Mouse (Mus musculus): ENCODE data around the gene Heyl.

DNA sequence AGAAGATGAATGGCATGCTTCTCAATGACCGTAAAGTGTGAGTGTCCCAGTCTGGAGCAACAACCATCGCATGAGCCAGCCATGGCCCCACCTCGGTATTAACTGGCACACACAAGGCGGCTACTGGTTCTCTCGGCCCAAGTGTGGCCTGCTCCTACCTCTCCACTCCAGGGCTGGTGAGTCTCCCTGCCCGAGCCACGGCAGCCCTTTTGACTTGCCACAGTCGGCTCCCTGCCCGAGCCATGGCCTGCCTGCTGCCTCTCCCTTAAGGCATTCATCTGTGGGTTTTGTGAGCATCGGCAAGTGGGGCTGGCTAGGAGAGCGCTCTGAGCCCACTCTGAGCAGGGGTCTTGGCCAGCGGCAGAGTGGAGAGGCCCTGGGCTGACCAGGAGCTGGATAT is 55.7 kb downstream of the Heyl start:
- no peak for TF ChIP-seq CTCF (IDR thresholded peaks at IDR 0.05; ENCODE audit: low read depth)
- no peak for TF ChIP-seq EP300 (optimal IDR thresholded peaks at IDR 0.05)
